Mouse (Mus musculus) adipose tissue, adult 10 weeks (tissue): ENCODE measurements around the gene Laptm4a. TPM values are rescaled to one million over a fixed set of nuclear protein-coding genes. Genes with fewer than 3 reads are reported as not detected.

Source experiments
- polyA plus RNA-seq: library from polyadenylated mRNA; stranded (reverse); fragments of 350-450 nt; fragmentation: Illumina TruSeq; extraction: RNeasy Lipid Tissue Mini Kit (QIAGEN cat#74804); gene quantifications from one replicate; pipeline ENCODE4 v1.2.3, GENCODE M21; 2014; ENCODE audit warnings: low read depth, low replicate concordance

Laptm4a gene
- polyA plus RNA-seq = 481 TPM

DNA sequence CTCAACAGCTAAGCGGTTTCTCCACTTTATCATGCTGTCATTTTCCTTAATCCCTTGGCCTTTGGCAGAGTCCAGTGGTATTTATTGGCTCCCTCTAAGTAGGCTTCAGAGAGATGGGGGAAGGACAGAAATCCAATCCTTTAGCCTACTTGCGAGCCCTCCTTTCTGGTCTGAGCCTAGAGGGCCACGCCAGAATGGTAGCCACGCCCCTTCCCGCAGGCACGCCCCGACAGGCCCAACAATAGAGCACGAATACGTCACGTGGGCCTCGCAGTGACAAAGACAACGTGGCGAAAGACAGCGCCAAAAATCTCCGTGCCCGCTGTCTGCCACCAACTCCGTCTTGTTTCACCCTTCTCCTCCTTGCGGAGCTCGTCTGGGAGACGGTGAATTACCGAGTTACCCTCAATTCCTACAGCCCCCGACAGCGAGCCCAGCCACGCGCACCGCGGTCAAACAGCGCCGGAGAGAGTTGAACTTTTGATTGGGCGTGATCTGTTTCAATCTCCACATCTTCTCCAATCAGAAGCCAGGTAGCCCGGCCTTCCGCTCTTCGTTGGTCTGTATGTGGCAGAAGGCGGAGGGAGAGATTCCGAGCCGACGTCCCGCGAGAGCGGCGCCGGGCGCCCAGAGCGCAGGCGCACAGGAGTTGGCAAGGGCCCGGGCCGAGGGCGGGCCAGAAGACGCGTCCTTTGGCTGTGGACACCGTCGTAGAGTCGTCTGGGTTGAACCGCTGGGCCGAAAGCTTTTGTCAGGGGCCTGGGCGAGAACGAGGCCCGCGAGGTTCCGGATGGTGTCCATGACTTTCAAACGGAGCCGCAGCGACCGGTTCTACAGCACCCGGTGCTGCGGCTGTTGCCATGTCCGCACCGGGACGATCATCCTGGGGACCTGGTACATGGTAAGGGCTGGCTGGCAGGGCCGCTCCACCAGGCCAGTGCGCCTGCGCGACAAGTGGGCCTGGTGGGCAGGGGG, at the start of gene Laptm4a:
Laptm4a (plus strand) TSS at position 271 of the 975 bp plus-strand sequence.

DNA sequence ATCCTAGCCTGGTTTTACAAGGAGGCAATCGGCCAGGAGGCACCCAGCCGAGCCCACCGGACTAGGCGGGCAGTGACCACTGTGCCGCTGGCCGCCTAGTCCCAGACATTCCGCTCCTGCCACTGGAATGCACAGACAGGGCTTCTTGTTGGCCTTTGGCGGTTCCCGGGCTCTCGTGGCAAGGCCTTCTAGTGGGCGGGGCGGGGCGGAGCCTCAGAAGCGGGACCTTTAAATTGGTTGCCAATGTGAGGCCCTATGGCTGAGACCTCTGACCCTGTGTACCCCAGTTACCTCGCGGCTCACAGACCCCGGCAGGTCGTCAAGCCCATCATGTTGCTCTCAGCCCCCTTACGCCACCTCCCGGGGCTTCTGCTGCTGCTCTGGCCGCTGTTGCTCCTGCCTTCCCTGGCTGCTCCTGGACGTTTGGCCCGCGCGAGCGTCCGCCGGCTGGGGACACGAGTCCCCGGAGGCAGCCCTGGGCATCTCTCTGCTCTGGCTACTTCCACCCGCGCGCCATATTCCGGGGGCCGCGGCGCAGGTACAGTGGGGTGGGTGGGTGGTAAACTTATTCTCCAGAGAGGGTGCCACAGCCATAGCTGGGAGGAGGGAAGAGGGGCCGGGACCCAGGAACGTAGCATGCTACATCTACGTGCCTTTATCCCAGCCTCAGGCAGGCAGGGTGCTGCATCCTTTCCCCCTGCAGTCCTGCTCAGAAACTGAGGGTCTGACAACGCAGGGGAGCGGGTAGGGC, 26.4 kb downstream of the Laptm4a start, which contains the start of gene Matn3:
Matn3 (plus strand) TSS at position 216 of the 751 bp plus-strand sequence.

DNA sequence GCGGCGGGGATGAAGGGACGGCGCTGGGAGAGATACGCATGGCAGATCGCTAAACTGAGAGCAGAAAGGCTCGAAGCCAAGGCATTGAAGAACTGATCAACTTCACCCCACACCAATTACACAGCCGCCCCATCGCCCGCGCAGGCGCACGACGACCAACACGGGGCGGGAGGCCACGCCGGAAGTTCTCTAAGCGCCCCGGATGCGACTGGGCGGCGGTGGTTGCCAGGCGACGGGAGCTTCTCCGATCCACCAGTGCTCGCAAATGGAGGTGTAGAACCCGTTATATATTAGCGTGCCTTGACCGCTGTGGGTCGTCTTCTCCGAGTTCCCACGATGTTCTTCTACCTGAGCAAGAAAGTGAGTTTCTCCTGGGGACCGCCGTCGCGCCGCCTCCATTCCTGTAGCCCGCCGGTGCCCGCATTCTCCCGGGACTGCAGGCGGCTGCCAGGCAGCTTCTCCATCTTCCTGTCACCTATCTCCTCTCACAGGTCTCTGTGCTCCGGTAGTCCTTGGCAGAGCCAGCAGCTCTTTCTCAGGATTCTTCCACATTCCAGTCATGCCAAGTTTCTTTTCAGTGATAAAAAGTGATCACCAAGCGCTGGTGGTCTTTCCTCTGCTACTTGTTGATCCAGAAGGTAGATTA, 52.5 kb downstream of the Laptm4a start, which contains the start of gene Wdr35:
Wdr35 (plus strand) TSS at position 73 of the 646 bp plus-strand sequence.

Other genes with a start within 250 kb of the Laptm4a start
- gene Pum2, start 247.5 kb upstream of the Laptm4a start, polyA plus RNA-seq = 53.4 TPM
- 90.6 TPM for gene Sdc1, start 150.3 kb upstream of the Laptm4a start, polyA plus RNA-seq
- gene Matn3, start 26.3 kb downstream of the Laptm4a start, polyA plus RNA-seq = not detected
- 10.2 TPM for gene Wdr35, start 52.2 kb downstream of the Laptm4a start, polyA plus RNA-seq
- 13.1 TPM for gene Ttc32, start 108.3 kb downstream of the Laptm4a start, polyA plus RNA-seq